Mouse (Mus musculus): ENCODE measurements at regions not wholly inside any gene's neighbourhood (a gene's known extent, or its start where the extent isn't known, plus 50 kb on each side); places are given as distances from the start of the nearest gene placed in this dataset.

GRCm38 (mm10) chr14:68973636-68974101 lies 320.4 kb downstream of the Synb start:
- no peak for DNase-seq (ENCODE audit: low read depth, low spot score)

- DNase-seq (ENCODE audit: low read depth, low spot score), result peak; percentile 10
Observed at GRCm38 (mm10) chr14:68966758-68967157, 327.3 kb downstream of the Synb start.

GRCm38 (mm10) chr14:68954577-68955460 lies 339.3 kb downstream of the Synb start:
- DNase-seq (ENCODE audit: low read depth, low spot score), result no peak

DNA sequence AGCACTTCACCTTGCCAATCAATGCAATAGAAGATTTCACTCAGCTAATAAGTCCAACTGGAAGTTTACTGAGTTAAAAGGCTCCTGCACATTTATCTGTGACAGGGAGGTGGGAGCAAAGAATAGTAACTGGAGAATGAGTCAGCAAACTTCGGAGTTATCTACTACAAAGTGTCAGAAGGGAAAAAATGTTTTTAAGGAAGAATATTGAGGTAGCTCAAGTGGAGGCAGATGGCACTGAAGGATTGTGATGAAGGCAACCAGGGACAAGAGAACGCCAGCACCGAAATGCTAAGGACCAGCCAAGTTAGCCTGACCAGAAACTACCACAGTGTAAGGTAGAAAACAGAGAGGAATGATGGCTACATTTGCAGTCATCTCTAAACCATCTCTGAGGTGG lies 348.2 kb downstream of the Synb start:
- DNase-seq (ENCODE audit: low read depth, low spot score), result no peak

DNA sequence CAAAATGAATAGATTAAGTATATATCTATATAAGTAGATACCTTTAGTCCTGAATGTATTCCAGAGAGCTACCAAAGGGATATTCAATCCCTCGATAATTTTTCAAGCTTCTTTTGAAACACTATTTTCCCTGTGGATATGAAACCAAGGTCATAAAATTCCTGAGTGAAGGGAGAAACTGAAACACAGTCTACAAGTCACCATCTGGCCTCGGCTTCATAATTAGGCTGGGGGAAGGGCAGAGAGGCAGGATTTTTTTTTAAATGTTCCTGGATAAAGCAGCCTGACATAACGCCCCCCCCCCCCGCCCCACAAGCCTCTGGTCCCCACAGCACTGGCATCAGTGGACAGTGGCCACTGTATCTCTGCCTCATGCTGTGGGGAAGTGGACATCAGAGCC lies 348.7 kb downstream of the Synb start:
- no peak for DNase-seq (ENCODE audit: low read depth, low spot score)

- DNase-seq (ENCODE audit: low read depth, low spot score), result no peak
Observed at GRCm38 (mm10) chr14:68941759-68942158, 352.3 kb downstream of the Synb start.

- DNase-seq (ENCODE audit: low read depth, low spot score), result no peak
Observed at GRCm38 (mm10) chr14:68941132-68941690, 352.9 kb downstream of the Synb start.

DNA sequence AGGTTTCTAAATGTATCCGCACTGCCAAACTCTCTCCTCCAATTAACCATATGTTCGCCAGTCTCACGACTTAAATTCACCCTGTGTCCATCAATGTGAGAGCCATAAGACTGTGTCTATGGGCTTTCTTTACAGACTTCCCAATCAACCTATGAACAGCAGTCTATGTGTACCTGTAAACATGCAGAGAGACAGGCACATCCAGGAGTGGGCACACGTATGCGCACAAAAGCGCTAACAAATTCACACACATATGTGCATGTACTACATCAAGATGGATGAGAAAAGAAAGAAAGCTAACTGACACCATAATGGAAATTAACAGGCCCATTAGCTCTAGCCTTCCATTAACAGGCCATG lies 358.8 kb downstream of the Synb start:
- no peak for DNase-seq (ENCODE audit: low read depth, low spot score)

- no peak for DNase-seq (ENCODE audit: low read depth, low spot score)
Observed at GRCm38 (mm10) chr14:68934611-68935302, 359.3 kb downstream of the Synb start.

DNA sequence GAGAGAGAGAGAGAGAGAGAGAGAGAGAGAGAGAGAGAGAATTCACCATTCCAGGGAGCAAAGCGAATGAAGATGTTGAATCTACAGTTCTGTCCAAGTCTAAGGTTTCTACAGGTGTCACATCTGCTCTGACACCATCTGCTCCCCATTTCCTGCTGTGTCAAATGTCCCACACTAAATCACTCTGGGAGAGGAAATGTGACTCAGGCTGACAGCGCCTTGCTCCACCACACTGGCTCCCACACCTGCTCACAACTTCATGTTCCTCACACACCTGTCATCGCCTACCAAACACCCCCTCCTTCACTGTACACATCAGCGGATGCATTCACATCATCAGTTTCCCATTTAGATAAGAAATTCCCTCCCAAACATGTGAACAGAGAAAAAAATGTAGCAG lies 366.3 kb downstream of the Synb start:
- no peak for DNase-seq (ENCODE audit: low read depth, low spot score)

GRCm38 (mm10) chr14:68923054-68923453 lies 371.0 kb downstream of the Synb start:
- DNase-seq (ENCODE audit: low read depth, low spot score), result no peak

GRCm38 (mm10) chr14:68922035-68922434 lies 372.1 kb downstream of the Synb start:
- no peak for DNase-seq (ENCODE audit: low read depth, low spot score)

DNA sequence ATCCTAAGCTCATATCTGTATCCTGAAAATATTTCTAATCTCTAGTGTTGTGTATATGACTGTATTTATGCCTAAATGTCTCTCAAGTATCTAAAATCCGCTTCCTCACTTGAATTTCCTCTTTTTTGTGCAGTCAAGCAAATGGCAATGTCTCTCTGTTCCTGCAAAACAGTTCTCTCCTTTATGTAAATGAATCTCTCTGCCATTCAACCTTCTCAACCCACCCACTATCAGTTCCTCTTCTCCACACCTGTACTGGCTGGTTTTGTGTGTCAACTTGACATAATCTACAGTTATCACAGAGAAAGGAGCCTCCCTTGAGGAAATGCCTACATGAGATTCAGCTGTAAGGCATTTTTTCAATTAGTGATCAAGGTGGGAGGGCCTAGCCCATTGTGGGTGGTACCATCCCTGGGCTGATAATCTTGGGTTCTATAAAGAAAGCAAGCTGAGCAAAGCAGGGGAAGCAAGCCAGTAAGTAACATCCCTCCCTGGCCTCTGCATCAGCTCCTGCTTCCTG lies 375.5 kb downstream of the Synb start:
- no peak for DNase-seq (ENCODE audit: low read depth, low spot score)

- DNase-seq (ENCODE audit: low read depth, low spot score), result no peak
Observed at GRCm38 (mm10) chr14:68899921-68900320, 394.2 kb downstream of the Synb start.

- DNase-seq (ENCODE audit: low read depth, low spot score), result no peak
Observed at GRCm38 (mm10) chr14:68877171-68877570, 416.9 kb downstream of the Synb start.

DNA sequence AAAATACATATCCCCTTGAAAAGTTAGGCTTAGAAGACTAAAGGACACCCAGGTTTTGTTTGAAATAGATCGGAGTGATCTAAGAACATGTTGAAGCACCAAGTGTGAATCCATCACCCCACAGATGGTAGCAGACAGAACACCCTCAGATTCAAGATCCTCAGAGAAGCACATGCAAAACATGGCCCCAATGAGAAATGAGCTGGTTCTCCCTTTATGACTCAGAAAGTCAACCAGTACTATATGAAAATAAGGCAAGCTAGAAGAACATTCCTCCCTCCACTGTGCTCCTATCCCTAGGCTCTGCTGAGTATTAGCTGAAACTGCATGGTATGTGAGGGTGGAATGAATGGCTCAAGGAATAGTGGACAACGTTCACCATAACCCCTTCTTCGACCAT lies 433.0 kb downstream of the Synb start:
- DNase-seq (ENCODE audit: low read depth, low spot score), result no peak

GRCm38 (mm10) chr14:68857948-68858347 lies 436.2 kb downstream of the Synb start:
- no peak for DNase-seq (ENCODE audit: low read depth, low spot score)

- no peak for DNase-seq (ENCODE audit: low read depth, low spot score)
Observed at GRCm38 (mm10) chr14:68848506-68848905, 445.6 kb downstream of the Synb start.

- no peak for DNase-seq (ENCODE audit: low read depth, low spot score)
Observed at GRCm38 (mm10) chr14:68847609-68848008, 446.5 kb downstream of the Synb start.

DNA sequence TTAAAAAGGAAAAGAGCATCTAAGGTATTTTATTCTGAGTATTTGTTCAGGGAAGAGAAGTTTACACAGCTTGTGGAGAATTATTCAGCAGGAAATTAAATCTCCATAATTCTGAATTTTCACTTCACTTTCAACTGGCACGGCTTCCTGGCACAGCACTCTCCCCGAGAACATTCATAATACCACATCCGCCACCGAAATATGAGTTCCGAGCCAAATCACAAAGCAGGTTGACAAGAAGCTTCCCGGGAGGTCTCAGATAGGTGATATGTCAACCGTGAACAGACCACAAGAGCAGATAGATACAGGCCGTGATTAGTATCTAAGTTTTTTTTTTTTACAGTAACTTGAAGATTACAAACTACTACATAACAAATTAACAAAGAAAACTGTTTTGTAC lies 473.9 kb downstream of the Synb start:
- DNase-seq (ENCODE audit: low read depth, low spot score), result no peak

- DNase-seq (ENCODE audit: low read depth, low spot score), result no peak
Observed at GRCm38 (mm10) chr14:68808976-68809375, 485.1 kb downstream of the Synb start.

- DNase-seq (ENCODE audit: low read depth, low spot score), result no peak
Observed at GRCm38 (mm10) chr14:68807918-68808317, 486.2 kb downstream of the Synb start.
